Mouse (Mus musculus) splenic B cell, adult 2 months (primary cell): ENCODE data around the gene Msl3.
"Not testable (repeated sequence)": the region's sequence is repeated elsewhere in the genome, so short reads cannot be mapped to it uniquely, and the experiment has no call there.

Experiments used
- DNase-seq: peaks from one replicate; pipeline ENCODE4 v3.0.0-alpha.2; 2011; ENCODE audit warnings: low read depth, low spot score
- H3K27me3 ChIP-seq: 2 replicates; pipeline ENCODE4 v1.6.1; 2012; ENCODE audit warnings: mild to moderate bottlenecking, low read length, moderate library complexity, mixed read lengths; ENCODE audit not compliant: control insufficient read depth, poor library complexity, insufficient read depth, severe bottlenecking
- H3K36me3 ChIP-seq: 2 replicates; pipeline ENCODE4 v1.6.1; 2012; ENCODE audit warnings: mild to moderate bottlenecking, low read length, moderate library complexity, mixed read lengths; ENCODE audit not compliant: control insufficient read depth, poor library complexity, insufficient read depth, severe bottlenecking

Gene Msl3

DNA sequence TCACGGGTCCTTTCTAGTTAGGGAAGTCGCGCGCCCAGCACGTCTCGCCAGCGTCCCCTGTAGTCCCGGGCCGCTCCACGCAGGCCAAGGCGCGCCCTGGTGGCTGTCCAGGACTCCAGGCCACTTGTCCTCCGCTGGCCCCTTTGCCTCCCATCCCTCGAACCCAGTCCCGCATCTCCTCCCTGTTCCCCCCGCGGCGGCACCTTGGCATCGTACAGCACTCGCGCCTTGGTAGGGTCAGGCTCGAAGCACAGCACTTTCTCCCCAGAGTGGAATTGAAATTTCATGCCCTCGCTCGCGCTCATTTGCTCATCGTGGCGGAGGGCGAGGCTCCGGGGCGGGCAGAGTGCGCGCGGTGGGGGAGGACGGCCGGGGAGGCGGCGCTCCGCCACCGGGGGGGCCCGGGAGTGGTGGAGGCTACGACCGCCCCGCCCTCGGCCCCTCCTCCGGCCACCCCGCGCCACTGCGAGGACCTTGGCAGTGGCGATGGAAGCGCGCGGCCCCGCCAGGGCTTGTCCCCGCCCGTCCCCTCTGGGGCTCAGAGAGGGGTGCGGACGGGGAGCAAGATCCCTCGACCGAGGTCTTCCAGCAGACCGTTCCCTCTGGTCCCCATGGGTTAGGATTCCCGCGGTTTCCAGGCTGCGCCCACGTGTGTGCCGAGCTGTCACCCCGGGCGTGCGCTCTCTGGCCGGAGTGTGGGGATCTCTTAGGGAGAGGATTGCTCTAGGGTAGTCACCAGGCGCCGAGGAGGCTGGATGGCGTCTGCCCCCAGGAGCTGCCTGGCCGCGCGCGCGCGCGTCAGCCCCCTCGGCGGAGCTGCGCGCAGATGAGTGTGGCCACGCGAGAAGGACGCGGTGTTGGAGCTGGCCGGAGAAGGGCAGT, at the start of gene Msl3:
Msl3 (minus strand) TSS at position 374 of the 882 bp plus-strand sequence.
- peak; percentile 89 for DNase-seq
- H3K27me3 ChIP-seq: no peaks in the 10 kb centered on the region
- 0 out of 2 replicates have a peak, but pooled peaks cover 2% of the 10 kb centered on the region for H3K36me3 ChIP-seq

DNA sequence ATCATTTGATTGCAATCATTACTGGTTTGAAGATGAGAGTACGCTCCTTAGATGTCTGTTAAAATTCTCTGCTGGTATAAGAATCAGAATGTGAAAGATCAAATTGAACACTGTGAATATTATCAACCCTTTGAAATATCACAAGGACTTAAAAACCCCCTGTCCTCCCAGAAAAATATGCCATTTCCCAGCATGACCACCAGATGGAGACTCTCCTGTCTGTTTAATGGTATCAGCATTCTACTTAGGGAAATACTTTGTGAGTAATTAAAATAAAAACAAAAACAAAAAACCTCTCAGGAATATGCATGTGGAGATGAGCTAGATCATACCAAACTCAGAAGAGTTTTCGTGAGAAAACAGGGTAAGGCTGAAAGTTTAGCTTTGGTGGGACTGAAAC, 44.3 kb upstream of the Msl3 start:
- DNase-seq: peak; percentile 24
- Histone ChIP-seq H3K27me3 (no peaks in the 10 kb centered on the region), H3K36me3 (no peaks in the 10 kb centered on the region)

DNA sequence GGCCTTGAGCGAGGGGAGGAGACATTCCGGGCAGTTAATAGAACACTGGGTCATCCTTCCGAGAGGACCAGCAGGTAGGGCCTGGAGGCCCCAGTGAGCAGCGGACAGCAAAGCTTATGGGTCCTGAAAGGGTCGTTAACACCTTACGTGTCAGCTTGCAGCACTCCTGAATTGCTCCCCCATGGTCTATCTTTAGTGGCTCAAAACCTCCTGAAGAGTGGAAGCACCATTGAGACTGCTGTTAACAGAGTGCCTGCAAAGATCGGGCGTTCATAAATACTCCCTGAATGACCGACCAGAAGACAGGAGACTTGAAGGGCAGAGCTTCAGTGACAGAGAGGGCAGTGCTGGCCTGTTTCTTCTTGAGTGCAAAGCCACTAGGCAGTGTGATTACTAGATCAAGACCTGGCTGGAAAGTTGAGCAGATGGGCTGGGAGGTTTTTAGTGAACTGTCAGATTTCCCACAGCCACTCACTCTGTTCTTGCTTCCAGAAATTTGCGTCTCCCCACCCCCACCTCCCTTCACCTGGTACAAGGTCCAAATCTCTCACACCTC, 787 bp upstream of the Msl3 start:
- no peaks in the 10 kb centered on the region for H3K27me3 ChIP-seq
- H3K36me3 ChIP-seq: 0 out of 2 replicates have a peak, but pooled peaks cover 2% of the 10 kb centered on the region
- DNase-seq: no peak

DNA sequence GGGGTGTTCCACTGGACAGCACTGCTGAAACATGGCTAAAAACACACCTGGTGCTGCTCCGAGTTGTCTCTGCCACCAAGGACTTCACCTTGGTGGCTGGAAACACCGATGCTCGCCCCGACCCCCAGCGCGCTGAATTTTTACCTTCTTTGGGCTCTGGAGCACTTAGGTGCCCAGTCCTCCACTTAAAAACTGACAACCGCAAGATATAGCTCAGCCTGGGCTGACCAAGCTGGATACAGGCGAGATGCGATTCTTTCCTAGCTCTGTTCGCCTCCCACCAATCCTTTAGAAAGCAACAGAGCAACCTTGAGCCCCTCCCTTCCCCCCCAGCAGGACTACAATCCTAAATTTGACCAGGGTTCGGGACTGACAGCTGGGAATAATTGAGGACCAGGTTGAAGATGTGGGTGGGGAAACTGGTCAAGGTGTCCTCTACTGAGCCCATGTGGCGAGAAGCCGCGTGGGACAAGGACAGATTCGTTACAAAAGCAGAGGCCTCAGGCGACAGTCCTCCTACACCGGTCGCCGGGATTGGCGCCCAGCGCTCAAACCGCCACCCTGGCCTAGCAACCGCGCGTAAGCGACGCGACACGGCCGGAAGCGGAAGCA, 679 bp downstream of the Msl3 start:
- DNase-seq: no peak
- H3K36me3 ChIP-seq: peaks cover 2% of the 10 kb centered on the region; the same call in 1 of the 2 replicates
- H3K27me3 ChIP-seq: no peaks in the 10 kb centered on the region

DNA sequence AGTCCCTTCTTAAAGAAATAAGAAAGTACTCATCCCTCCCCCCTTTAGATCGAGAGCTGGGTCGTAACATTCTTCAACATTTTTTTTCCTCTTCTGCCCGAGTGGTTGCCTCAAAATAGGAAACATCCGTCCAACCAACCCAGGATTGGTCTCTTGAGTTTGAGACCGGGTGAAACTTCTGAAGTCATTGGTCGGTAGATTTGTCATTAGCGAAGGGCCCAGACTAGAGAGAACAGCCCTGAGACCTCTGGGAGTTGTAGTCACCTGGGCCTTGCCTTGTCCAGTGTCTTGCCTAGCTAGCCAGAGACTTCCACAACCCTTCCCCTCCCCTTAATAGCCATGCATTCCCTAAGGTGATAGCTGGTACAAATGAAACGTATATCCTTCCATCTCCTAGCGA, 1.3 kb downstream of the Msl3 start:
- H3K36me3 ChIP-seq: peaks cover 4% of the 10 kb centered on the region
- DNase-seq: peak; percentile 85
- no peaks in the 10 kb centered on the region for H3K27me3 ChIP-seq

DNA sequence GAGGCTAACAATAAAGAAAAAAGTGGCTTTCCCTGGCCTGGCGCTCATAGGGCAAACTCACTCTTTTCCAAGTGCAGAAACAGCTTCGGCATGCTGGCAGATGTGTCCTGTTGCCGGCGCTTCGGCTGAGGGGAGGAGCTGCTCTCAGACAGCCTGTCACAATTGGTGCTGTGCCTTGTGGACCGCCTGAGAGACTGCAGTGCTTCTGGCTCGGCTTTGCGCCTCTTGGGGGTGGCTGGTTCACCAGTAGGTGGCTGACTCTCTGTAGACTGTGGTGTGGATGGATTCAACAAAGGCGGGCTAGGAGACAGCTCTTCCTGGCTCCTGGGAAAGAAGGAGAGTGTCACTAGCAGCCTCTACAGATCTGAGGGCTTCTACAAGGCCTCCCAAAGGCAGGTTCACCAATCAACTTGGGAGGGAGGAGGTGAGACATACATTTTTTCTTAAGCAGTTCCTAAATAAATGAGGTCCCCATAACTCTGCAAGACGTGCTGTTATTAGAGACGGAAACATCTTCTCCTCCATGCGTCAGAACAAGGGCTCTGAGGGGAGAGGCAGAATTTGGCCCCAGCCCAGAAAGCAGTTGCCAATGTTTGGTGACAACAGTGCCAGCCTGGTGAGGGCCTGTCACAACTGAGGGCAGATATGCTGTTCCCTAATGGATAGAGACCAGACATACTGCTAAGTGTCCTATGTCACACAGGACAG, 9.6 kb downstream of the Msl3 start:
- DNase-seq: no peak
- no peaks in the 10 kb centered on the region for H3K27me3 ChIP-seq

DNA sequence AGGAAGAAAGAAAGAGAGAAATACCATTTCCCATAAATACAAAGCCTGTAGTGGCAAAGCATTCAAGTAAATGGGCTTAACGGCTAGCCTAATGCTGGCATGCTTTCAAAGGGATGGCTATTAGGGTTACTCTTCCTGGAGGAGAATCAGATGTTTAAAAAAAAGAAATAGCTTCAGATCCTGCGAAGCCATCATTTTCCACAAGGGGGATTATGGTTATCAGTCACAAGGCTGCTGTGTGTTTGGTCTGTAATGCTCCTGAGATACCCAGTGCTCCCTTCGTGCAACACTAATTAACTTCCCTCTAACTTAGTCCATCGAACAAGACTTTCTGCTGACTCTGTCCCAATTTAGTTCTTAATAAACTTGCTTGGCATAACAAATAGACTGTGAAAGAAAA, 13.5 kb downstream of the Msl3 start:
- peak; percentile 8 for DNase-seq
- no peaks in the 10 kb centered on the region for H3K27me3 ChIP-seq
- H3K36me3 ChIP-seq: 0 out of 2 replicates have a peak, but pooled peaks cover 3% of the 10 kb centered on the region

More for the DNA sequence above, 9.6 kb downstream of the Msl3 start:
- H3K36me3 ChIP-seq: peaks cover 8% of the 10 kb centered on the region

DNA sequence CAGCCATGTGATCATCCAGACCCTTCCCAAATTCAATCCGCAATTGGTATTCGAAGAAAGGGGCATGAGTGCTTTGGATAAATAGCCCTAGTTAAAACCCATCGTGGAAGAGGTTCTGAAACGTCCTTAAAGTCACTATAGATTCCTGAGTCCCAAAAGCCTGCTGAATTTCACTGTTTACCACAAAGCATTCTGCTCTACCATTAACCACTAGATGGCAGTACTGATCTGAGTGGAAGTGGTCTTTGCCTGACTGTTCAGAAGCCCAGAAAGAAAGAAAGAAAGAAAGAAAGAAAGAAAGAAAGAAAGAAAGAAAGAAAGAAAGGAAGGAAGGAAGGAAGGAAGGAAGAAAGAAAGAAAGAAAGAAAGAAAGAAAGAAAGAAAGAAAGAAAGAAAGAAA, 13.9 kb downstream of the Msl3 start:
- DNase-seq: peak; percentile 63
- H3K36me3 ChIP-seq: not testable (repeated sequence)

DNA sequence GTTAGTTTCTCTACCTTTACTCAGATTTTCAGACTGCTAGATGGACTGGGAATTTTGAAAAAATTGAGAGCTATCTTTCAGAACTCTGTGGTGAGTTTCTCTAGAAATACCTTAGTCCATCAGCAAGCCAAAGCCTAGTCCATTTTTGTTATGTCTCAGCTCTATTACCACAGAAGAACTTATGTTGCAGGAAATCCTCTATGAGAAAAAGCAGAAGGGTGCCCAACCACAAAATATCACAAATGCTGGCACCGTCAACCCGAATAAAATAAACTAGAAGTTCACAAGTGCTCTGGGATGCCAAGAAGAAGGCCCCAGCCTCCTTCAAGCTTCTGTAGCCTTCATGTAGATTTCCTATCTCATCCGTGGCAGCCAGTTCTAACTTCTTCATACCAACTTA, 14.4 kb downstream of the Msl3 start:
- DNase-seq: no peak
- H3K36me3 ChIP-seq: 0 out of 2 replicates have a peak, but pooled peaks cover 3% of the 10 kb centered on the region
- H3K27me3 ChIP-seq: no peaks in the 10 kb centered on the region

More for the DNA sequence above, 13.9 kb downstream of the Msl3 start:
- not testable (repeated sequence) for H3K27me3 ChIP-seq

DNA sequence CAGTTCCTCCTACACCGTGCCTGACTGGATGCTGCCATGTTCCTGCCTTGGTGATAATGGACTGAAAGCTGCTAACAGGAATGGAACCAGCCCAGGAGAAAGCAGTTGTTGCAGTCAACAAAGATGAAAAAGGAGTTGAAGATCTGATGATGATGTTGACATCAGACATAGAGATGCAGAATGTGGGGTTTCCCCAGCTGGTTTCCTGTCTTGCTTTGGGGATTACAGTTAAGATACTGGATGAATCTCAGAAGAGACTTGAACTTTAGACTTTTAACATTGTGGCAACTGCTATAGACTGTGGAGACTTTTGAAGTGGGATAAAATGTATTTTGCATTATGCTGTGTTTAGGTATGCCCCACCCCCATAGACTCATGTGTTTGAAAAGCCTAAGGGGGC, 15.9 kb downstream of the Msl3 start:
- Histone ChIP-seq H3K27me3 (no peaks in the 10 kb centered on the region), H3K36me3 (no peaks in the 10 kb centered on the region)
- DNase-seq: no peak

DNA sequence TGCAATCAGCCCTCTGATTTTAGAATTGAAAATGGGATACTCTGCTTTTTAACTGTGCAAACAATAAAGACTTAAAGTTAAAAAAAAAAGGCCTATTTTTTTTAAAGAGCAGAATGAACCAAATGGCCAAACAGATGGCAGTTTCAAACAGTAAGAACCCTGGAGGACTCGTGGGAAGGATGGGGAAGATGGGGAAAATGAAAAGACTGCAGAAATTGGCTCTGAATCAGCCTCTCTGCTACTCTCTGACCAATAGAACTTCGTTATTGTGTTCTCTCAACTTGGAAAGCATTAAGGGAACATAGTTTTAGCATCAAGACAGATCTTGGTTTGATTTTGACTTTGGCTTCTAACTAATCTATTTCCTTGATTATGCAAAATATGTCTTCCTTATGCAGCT, 24.4 kb downstream of the Msl3 start:
- no peak for DNase-seq
- no peaks in the 10 kb centered on the region for H3K36me3 ChIP-seq
- H3K27me3 ChIP-seq: no peaks in the 10 kb centered on the region

DNA sequence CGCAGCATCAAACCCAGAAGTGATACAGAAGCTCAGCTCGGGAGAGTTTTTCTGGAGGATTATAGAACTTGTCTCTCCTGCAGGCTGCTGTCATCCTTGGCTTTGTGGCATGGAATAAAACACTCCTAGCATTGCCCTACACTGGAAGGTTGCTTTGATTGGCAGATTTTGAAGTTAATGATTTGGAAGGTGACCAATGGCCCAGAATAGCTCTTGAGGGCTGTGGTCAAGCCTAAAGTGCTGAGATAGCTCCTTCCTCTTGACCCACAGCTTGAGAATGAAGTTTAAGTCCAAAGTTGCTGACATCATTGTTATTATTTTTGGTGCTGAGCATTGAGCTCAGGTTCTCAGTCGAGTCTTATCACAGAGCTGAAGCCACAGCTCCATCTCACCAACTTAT, 26.0 kb downstream of the Msl3 start:
- no peak for DNase-seq
- no peaks in the 10 kb centered on the region for H3K36me3 ChIP-seq
- no peaks in the 10 kb centered on the region for H3K27me3 ChIP-seq

DNA sequence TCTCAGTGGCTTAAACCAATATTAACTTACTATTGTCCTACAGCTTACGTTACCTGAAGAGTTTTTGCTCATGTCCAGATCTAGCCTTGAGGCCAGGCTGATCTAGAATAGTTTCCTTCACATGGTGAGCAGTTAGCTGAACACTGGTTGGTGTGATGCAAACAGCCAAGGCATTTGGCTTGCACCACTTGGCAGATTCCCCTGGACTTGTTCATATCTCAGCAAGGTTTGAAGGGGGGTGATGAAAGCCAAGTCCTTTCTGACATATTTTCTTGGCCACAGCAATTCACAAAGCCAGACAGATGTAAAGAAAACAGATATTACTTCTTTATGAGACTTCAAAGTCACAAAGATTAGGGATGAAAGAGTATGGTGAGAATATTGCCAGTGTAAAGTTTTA, 30.2 kb downstream of the Msl3 start:
- Histone ChIP-seq H3K36me3 (no peaks in the 10 kb centered on the region), H3K27me3 (no peaks in the 10 kb centered on the region)
- DNase-seq: no peak

DNA sequence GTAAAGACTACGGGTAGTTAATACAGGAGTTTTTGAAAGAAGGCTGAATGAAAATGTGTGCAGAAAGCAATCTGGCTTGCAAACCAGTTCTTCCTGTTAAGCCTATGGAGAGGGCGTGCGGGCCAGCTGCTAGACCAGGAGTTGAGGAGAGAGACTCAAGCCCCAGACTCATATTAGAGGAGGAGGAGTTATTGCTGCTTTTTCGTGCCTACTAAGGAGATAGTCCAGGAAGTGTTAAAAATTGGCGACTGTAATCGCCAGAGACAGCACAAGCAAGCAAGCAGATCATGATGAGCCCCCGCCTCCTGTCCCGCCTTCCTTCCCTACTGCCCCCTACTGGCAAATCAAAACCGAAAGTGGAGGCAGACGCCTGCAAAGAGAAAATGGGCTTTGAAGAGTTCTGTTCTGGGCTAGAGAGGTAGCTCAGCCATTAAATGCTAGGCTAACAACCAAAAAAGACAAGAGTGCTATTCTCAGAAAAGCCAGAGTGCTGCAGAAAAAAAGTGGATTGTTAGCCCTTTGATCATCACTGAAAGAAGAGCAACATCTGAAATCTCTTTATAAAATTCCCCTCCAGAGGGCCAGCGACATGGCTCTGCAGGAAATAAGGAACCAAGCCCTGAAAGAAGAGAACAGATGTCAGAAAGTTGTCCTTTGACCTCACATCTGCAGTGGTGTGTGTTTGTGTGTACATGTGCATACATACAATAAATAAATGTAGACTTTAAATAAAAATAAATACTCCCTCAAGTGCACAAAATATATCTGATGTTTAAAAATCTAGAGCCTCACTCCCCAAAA, 33.9 kb downstream of the Msl3 start:
- no peaks in the 10 kb centered on the region for H3K27me3 ChIP-seq
- H3K36me3 ChIP-seq: no peaks in the 10 kb centered on the region
- DNase-seq: peak; percentile 72
